Mouse (Mus musculus) midbrain, embryonic 11.5 days (tissue): ENCODE data around the gene Arhgap10. TPM values are rescaled to one million over a fixed set of nuclear protein-coding genes. Genes with fewer than 3 reads are reported as not detected.

ENCODE experiments used
- ATAC-seq: fragments of 200-750 bp; cut with Nextera tagmentation; 2 replicates; pipeline ENCODE4 v1.8.0; 2017; ENCODE audit warnings: moderate TSS enrichment, moderate library complexity; ENCODE audit not compliant: low FRiP score
- DNase-seq: peaks from one replicate; pipeline ENCODE4 v3.0.0; 2015; ENCODE audit warnings: low spot score; ENCODE audit errors: missing footprints
- H3K27ac ChIP-seq: fragments of 300-500 bp; sonication (generic); 2 replicates; pipeline ENCODE4 v1.5.1; 2014; ENCODE audit warnings: low read depth, low read length
- H3K27me3 ChIP-seq: fragments of 300-500 bp; sonication (generic); 2 replicates; pipeline ENCODE4 v1.6.1; 2014; ENCODE audit warnings: mild to moderate bottlenecking, low read length, moderate library complexity, mixed read lengths; ENCODE audit not compliant: control insufficient read depth, insufficient read depth
- H3K36me3 ChIP-seq: fragments of 300-500 bp; sonication (generic); 2 replicates; pipeline ENCODE4 v1.6.1; 2014; ENCODE audit warnings: mild to moderate bottlenecking, low read length, moderate library complexity, mixed read lengths; ENCODE audit not compliant: control insufficient read depth, insufficient read depth
- H3K4me1 ChIP-seq: fragments of 300-500 bp; sonication (generic); 2 replicates; pipeline ENCODE4 v1.6.1; 2014; ENCODE audit warnings: low read length; ENCODE audit not compliant: control insufficient read depth, insufficient read depth
- H3K4me2 ChIP-seq: fragments of 300-500 bp; sonication (generic); 2 replicates; pipeline ENCODE4 v1.6.1; 2014; ENCODE audit warnings: mild to moderate bottlenecking, moderate library complexity
- H3K4me3 ChIP-seq: fragments of 300-500 bp; sonication (generic); 2 replicates; pipeline ENCODE4 v1.5.1; 2014; ENCODE audit warnings: low read depth, low read length
- H3K9ac ChIP-seq: fragments of 300-500 bp; sonication (generic); 2 replicates; pipeline ENCODE4 v1.6.1; 2014; ENCODE audit warnings: low read length
- H3K9me3 ChIP-seq: fragments of 300-500 bp; sonication (generic); 2 replicates; pipeline ENCODE4 v1.6.1; 2016; ENCODE audit warnings: low read length; ENCODE audit not compliant: control insufficient read depth
- WGBS: fragments of 180-500 bp; shearing (Covaris S2); extraction: QIAGEN DNeasy Blood & Tissue Kit; methylation state at CpG from one replicate; pipeline ENCODE4 v1.1.7; 2014; 5-methylcytosine and 5-hydroxymethylcytosine counted together
- polyA plus RNA-seq: library from polyadenylated mRNA; unstranded; fragments of >200 nt; fragmentation: Nextera tagmentation; extraction: Ambion mirVana; gene quantifications from 2 replicates; pipeline ENCODE4 v1.2.1, GENCODE M21; 2014

Arhgap10 gene
- polyA plus RNA-seq, 1 experiment from 2014 or later = 12.1 TPM

- H3K36me3 ChIP-seq = no peaks in the 10 kb centered on the region
- no peaks in the 10 kb centered on the region for H3K9me3 ChIP-seq
- DNase-seq (peak; percentile 51), ATAC-seq (no peak)
- peaks cover 9% of the 10 kb centered on the region for H3K4me1 ChIP-seq
- no peak overlapping the region for H3K27ac ChIP-seq
- 91% methylated on average over 4 of the region's 4 CpGs for WGBS
- H3K27me3 ChIP-seq = no peaks in the 10 kb centered on the region; the same call in 1 of the 2 replicates
- H3K4me3 ChIP-seq = no peak overlapping the region
- H3K4me2 ChIP-seq = no peak overlapping the region
- H3K9ac ChIP-seq = no peak overlapping the region
These were observed 2.8 kb upstream of the Arhgap10 start for GRCm38 (mm10) chr8:77520601-77521000.

GRCm38 (mm10) chr8:77518201-77519115, 705 bp upstream of the Arhgap10 start:
- peaks cover 9% of the 10 kb centered on the region for H3K4me1 ChIP-seq
- DNase-seq (no peak), ATAC-seq (peak; percentile 65)
- H3K4me2 ChIP-seq = peak overlapping the region; percentile 88
- H3K9me3 ChIP-seq = no peaks in the 10 kb centered on the region
- peak overlapping the region; percentile 53 for H3K4me3 ChIP-seq
- WGBS = 10% methylated on average over 32 of the region's 33 CpGs
- no peaks in the 10 kb centered on the region; the same call in 1 of the 2 replicates for H3K27me3 ChIP-seq
- peak overlapping the region; percentile 75 for H3K9ac ChIP-seq
- no peaks in the 10 kb centered on the region for H3K36me3 ChIP-seq
- no peak overlapping the region for H3K27ac ChIP-seq

- DNase-seq (no peak), ATAC-seq (no peak)
- 5% methylated on average over 10 of the region's 10 CpGs for WGBS
- H3K9ac ChIP-seq = peak overlapping the region; percentile 75
- peak overlapping the region; percentile 53 for H3K4me3 ChIP-seq
- H3K27ac ChIP-seq = no peak overlapping the region
- H3K4me1 ChIP-seq = peaks cover 14% of the 10 kb centered on the region
- H3K27me3 ChIP-seq = no peaks in the 10 kb centered on the region; the same call in 1 of the 2 replicates
- H3K36me3 ChIP-seq = no peaks in the 10 kb centered on the region
- H3K9me3 ChIP-seq = no peaks in the 10 kb centered on the region
- H3K4me2 ChIP-seq = peak overlapping the region; percentile 88
These were observed 908 bp downstream of the Arhgap10 start for GRCm38 (mm10) chr8:77516845-77517244.

- Histone ChIP-seq H3K27me3 (no peaks in the 10 kb centered on the region; the same call in 1 of the 2 replicates), H3K27ac (no peak overlapping the region), H3K4me2 (no peak overlapping the region), H3K4me3 (no peak overlapping the region), H3K9ac (no peak overlapping the region), H3K9me3 (no peaks in the 10 kb centered on the region), H3K4me1 (peaks cover 14% of the 10 kb centered on the region), H3K36me3 (no peaks in the 10 kb centered on the region)
- ATAC-seq (no peak), DNase-seq (no peak)
- 72% methylated on average over 8 of the region's 8 CpGs for WGBS
These were observed 2.0 kb downstream of the Arhgap10 start for GRCm38 (mm10) chr8:77515786-77516185.

GRCm38 (mm10) chr8:77515201-77515600, 2.6 kb downstream of the Arhgap10 start:
- 93% methylated on average over 8 of the region's 8 CpGs for WGBS
- Histone ChIP-seq H3K4me2 (no peak overlapping the region), H3K36me3 (no peaks in the 10 kb centered on the region), H3K4me1 (peaks cover 14% of the 10 kb centered on the region), H3K27ac (no peak overlapping the region), H3K9ac (no peak overlapping the region), H3K4me3 (no peak overlapping the region), H3K9me3 (no peaks in the 10 kb centered on the region), H3K27me3 (no peaks in the 10 kb centered on the region; the same call in 1 of the 2 replicates)
- DNase-seq = no peak
- ATAC-seq = no peak

GRCm38 (mm10) chr8:77511750-77512493, 5.8 kb downstream of the Arhgap10 start:
- Histone ChIP-seq H3K4me2 (no peak overlapping the region), H3K27me3 (no peaks in the 10 kb centered on the region; the same call in 1 of the 2 replicates), H3K9me3 (no peaks in the 10 kb centered on the region), H3K4me1 (peaks cover 11% of the 10 kb centered on the region), H3K36me3 (no peaks in the 10 kb centered on the region), H3K27ac (no peak overlapping the region), H3K9ac (no peak overlapping the region), H3K4me3 (no peak overlapping the region)
- no peak for DNase-seq
- 29% methylated on average over 13 of the region's 13 CpGs for WGBS
- ATAC-seq = no peak

GRCm38 (mm10) chr8:77510426-77510825, 7.3 kb downstream of the Arhgap10 start:
- Histone ChIP-seq H3K4me2 (no peak overlapping the region), H3K27ac (no peak overlapping the region), H3K4me1 (peaks cover 5% of the 10 kb centered on the region; the same call in 1 of the 2 replicates), H3K27me3 (no peaks in the 10 kb centered on the region), H3K36me3 (no peaks in the 10 kb centered on the region), H3K4me3 (no peak overlapping the region), H3K9ac (no peak overlapping the region), H3K9me3 (no peaks in the 10 kb centered on the region)
- DNase-seq (no peak), ATAC-seq (no peak)
- 73% methylated on average over 3 of the region's 3 CpGs for WGBS

GRCm38 (mm10) chr8:77509044-77509443, 8.7 kb downstream of the Arhgap10 start:
- no peak overlapping the region for H3K27ac ChIP-seq
- whole genome bisulfite sequencing = 95% methylated on average over 7 of the region's 7 CpGs
- H3K27me3 ChIP-seq = no peaks in the 10 kb centered on the region
- H3K4me1 ChIP-seq = peaks cover 5% of the 10 kb centered on the region; the same call in 1 of the 2 replicates
- no peaks in the 10 kb centered on the region for H3K36me3 ChIP-seq
- no peak for DNase-seq
- no peak overlapping the region for H3K9ac ChIP-seq
- no peak overlapping the region for H3K4me3 ChIP-seq
- H3K9me3 ChIP-seq = no peaks in the 10 kb centered on the region
- no peak overlapping the region for H3K4me2 ChIP-seq
- no peak for ATAC-seq
